In the genomic region with DNA sequence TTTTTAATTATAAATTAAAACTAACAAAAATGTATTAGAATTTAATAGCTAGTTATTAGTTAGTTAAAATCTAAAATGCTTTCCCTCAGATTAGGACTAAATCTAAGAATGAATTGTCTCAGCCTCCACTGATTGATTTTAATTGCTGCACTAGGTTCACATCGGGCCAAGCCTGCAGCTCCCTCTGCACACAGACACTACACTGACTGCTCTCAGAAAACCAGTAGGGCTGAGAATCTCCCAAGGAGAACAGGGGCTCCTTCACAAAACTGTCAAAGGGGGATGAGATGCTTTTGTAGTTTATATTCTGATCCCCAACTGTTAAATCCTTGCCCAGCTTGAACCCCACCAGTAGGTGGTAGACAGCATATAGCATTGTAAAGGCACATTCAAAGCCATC, we compare ENCODE assay signal across 29 mouse cellular contexts.
"Had no signal": no experiment of that assay in that cellular context is flagged by ENCODE, and none has a peak within 500 bp of the region (broad histone marks: within the 10 kb centered on the region; RNA-seq: fewer than 3 reads in every experiment).

No protein-coding gene starts in this region.

- H3K4me2 ChIP-seq: limb, embryonic 12.5 days; limb, embryonic 13.5 days; limb, embryonic 15.5 days; liver, embryonic 11.5 days; liver, embryonic 12.5 days; liver, embryonic 13.5 days; liver, embryonic 15.5 days; lung, embryonic 14.5 days; lung, embryonic 15.5 days; midbrain, embryonic 13.5 days; neural tube, embryonic 12.5 days had no signal

- H3K27me3 ChIP-seq: limb, embryonic 12.5 days; limb, embryonic 13.5 days; limb, embryonic 15.5 days; liver, embryonic 12.5 days; liver, embryonic 13.5 days; liver, embryonic 15.5 days; lung, embryonic 15.5 days; megakaryocyte, embryonic 14.5 days; midbrain, embryonic 13.5 days; neural tube, embryonic 12.5 days had no signal

- H3K9ac ChIP-seq: limb, embryonic 12.5 days; limb, embryonic 13.5 days; limb, embryonic 15.5 days; liver, embryonic 12.5 days; liver, embryonic 13.5 days; liver, embryonic 14.5 days; liver, embryonic 15.5 days; liver, postnatal 0 days; lung, embryonic 14.5 days; lung, embryonic 15.5 days; midbrain, embryonic 13.5 days; neural tube, embryonic 12.5 days had no signal

- ATAC-seq: liver, embryonic 12.5 days; liver, postnatal 0 days; lung, postnatal 0 days; midbrain, embryonic 13.5 days; midbrain, embryonic 16.5 days had no signal

- H3K27ac ChIP-seq: left cerebral cortex, adult 2 months; limb, embryonic 10.5 days; limb, embryonic 12.5 days; limb, embryonic 13.5 days; limb, embryonic 15.5 days; liver, embryonic 12.5 days; liver, embryonic 13.5 days; liver, embryonic 14.5 days; liver, embryonic 15.5 days; lung, embryonic 15.5 days; macrophage; midbrain, embryonic 10.5 days; midbrain, embryonic 13.5 days; neural tube, embryonic 12.5 days had no signal

- H3K9me3 ChIP-seq: limb, embryonic 10.5 days; limb, embryonic 12.5 days; limb, embryonic 13.5 days; limb, embryonic 15.5 days; liver, embryonic 12.5 days; liver, embryonic 13.5 days; liver, embryonic 15.5 days; lung, embryonic 15.5 days; megakaryocyte, embryonic 14.5 days; midbrain, embryonic 13.5 days; neural tube, embryonic 12.5 days had no signal

- H3K4me3 ChIP-seq: left cerebral cortex, adult 2 months; limb, embryonic 10.5 days; limb, embryonic 12.5 days; limb, embryonic 13.5 days; limb, embryonic 15.5 days; liver, embryonic 12.5 days; liver, embryonic 13.5 days; liver, embryonic 15.5 days; lung, embryonic 15.5 days; megakaryocyte, embryonic 14.5 days; midbrain, embryonic 10.5 days; midbrain, embryonic 13.5 days; myocyte; neural tube, embryonic 12.5 days had no signal

- DNase-seq: left cerebral cortex, postnatal 4 days; liver; liver, embryonic 13.5 days; liver, postnatal 0 days; lung, adult 18-20 months; lung, adult 2 months; lung, embryonic 14.5 days; lung, postnatal 10 days; lung, postnatal 14 days; lung, postnatal 36 days; lung, postnatal 4 days had no signal

- H3K4me1 ChIP-seq: limb, embryonic 10.5 days; limb, embryonic 12.5 days; limb, embryonic 13.5 days; limb, embryonic 15.5 days; liver, embryonic 12.5 days; liver, embryonic 13.5 days; liver, embryonic 15.5 days; lung, embryonic 15.5 days; megakaryocyte, embryonic 14.5 days; midbrain, embryonic 13.5 days; neural tube, embryonic 12.5 days had no signal

- H3K36me3 ChIP-seq: limb, embryonic 10.5 days; limb, embryonic 12.5 days; limb, embryonic 13.5 days; limb, embryonic 15.5 days; liver, embryonic 12.5 days; liver, embryonic 13.5 days; liver, embryonic 15.5 days; lung, embryonic 15.5 days; midbrain, embryonic 10.5 days; midbrain, embryonic 13.5 days; neural tube, embryonic 12.5 days had no signal
